Mouse (Mus musculus) layer of hippocampus, adult 9-11 months (tissue): ENCODE results near the gene Vmn1r104.
"Not testable (repeated sequence)": the region's sequence is repeated elsewhere in the genome, so short reads cannot be mapped to it uniquely, and the experiment has no call there.

Experiments used
- DNase-seq: peaks from one replicate; pipeline ENCODE4 v3.0.0; 2022

The Vmn1r104 gene

GRCm38 (mm10) chr7:20533537-20533936 is at the start of gene Vmn1r104:
TSS of gene Vmn1r104 (plus strand) at chr7:20533837.
- DNase-seq = not testable (repeated sequence)

GRCm38 (mm10) chr7:20510434-20510833 is 23.2 kb upstream of the Vmn1r104 start, which contains the start of gene Vmn1r103:
TSS of gene Vmn1r103 (minus strand) at chr7:20510534.
- not testable (repeated sequence) for DNase-seq

GRCm38 (mm10) chr7:20545657-20546056 is 12.0 kb downstream of the Vmn1r104 start, which contains the start of gene Gm5726:
TSS of gene Gm5726 (minus strand) at chr7:20545757.
- DNase-seq = not testable (repeated sequence)

GRCm38 (mm10) chr7:20576141-20576540 is 42.5 kb downstream of the Vmn1r104 start, which contains the start of gene Gm4141:
TSS of gene Gm4141 (minus strand) at chr7:20576241.
- not testable (repeated sequence) for DNase-seq
